11 mouse cellular contexts compared by ENCODE assay signal in genomic region chr17:86447101-86447598, GRCm38 (mm10). TPM values are rescaled to one million over a fixed set of nuclear protein-coding genes. Genes with fewer than 3 reads are reported as not detected.
DNase-seq lines count a peak whose midpoint lies in the region; ATAC-seq lines count a peak whose summit lies in the region.
"Had no signal": no experiment of that assay in that cellular context is flagged by ENCODE, and none has a peak within 500 bp of the region (broad histone marks: within the 10 kb centered on the region; RNA-seq: fewer than 3 reads in every experiment).

No protein-coding gene starts in this region.

- peaks cover 6% of the 10 kb centered on the region; the same call in 1 of the 2 replicates for H3K4me1 ChIP-seq in midbrain, embryonic 14.5 days (ENCODE audit: control insufficient read depth, insufficient read depth, low read length)

- 85% methylated on average over 4 of the region's 4 CpGs for WGBS in midbrain, embryonic 14.5 days

- H3K36me3 ChIP-seq in midbrain, embryonic 14.5 days (ENCODE audit: control insufficient read depth, insufficient read depth, low read length), result no peaks in the 10 kb centered on the region
- H3K36me3 ChIP-seq: liver, embryonic 12.5 days had no signal

- no peak overlapping the region for H3K4me2 ChIP-seq in midbrain, embryonic 14.5 days (ENCODE audit: low read length)
- H3K4me2 ChIP-seq: liver, embryonic 12.5 days had no signal

- no peak overlapping the region for H3K27ac ChIP-seq in midbrain, embryonic 14.5 days (replicated peaks; ENCODE audit: low read depth, low read length)
- H3K27ac ChIP-seq: kidney, postnatal 0 days; liver, embryonic 12.5 days had no signal

- no peaks in the 10 kb centered on the region for H3K27me3 ChIP-seq in midbrain, embryonic 14.5 days (ENCODE audit: control insufficient read depth, insufficient read depth, low read length)
- H3K27me3 ChIP-seq: liver, embryonic 12.5 days had no signal

- no peak overlapping the region for H3K4me3 ChIP-seq in midbrain, embryonic 14.5 days (replicated peaks; ENCODE audit: low read depth, low read length)
- H3K4me3 ChIP-seq: liver, embryonic 12.5 days; myocyte had no signal

- ATAC-seq in midbrain, embryonic 14.5 days (ENCODE audit: low FRiP score, low TSS enrichment), result no peak
- ATAC-seq: liver, embryonic 12.5 days had no signal

- peaks cover 4% of the 10 kb centered on the region; the same call in 1 of the 2 replicates for H3K9me3 ChIP-seq in midbrain, embryonic 14.5 days (ENCODE audit: control insufficient read depth, low read length)
- H3K9me3 ChIP-seq: liver, embryonic 12.5 days had no signal

- no peak overlapping the region for H3K9ac ChIP-seq in midbrain, embryonic 14.5 days (replicated peaks; ENCODE audit: low read length)
- H3K9ac ChIP-seq: liver, embryonic 12.5 days had no signal

- intact Hi-C loops in gastrocnemius, postnatal 36 days (cut with DNase I), result loop anchor here (2.0 to 5.0 kb wide), 2 partner anchors 145 to 286 kb away; no protein-coding TSS in a partner anchor

- DNase-seq in gastrocnemius, postnatal 25 days, result peak; percentile 17
- no peak for DNase-seq in gastrocnemius, postnatal 36 days
- DNase-seq in thymus, postnatal 25 days, result peak; percentile 40
- DNase-seq in thymus, postnatal 0 days (ENCODE audit: low spot score), result no peak
- peak; percentile 39 for DNase-seq in lung, postnatal 10 days
- no peak for DNase-seq in midbrain, embryonic 14.5 days
- DNase-seq in layer of hippocampus, postnatal 10 days (ENCODE audit: low spot score in 2 of 2), result no peak
- DNase-seq in embryo, embryonic 9.5 days (ENCODE audit: extremely low spot score), result no peak

RNA-seq across cellular contexts. Expression of gene Gm10309, which starts 57.9 kb away (rescaled TPM):
- total RNA-seq in gastrocnemius, postnatal 25 days (2021), result not detected
- total RNA-seq in gastrocnemius, postnatal 36 days (2021), result not detected
- polyA plus RNA-seq in thymus, postnatal 0 days (2015; fragmentation: Nextera tagmentation; extraction: Ambion mirVana), result 0.10 TPM in 1 of 2 replicates, not detected in the other
- 0.13 TPM in 1 of 2 replicates, not detected in the other for polyA plus RNA-seq in midbrain, embryonic 14.5 days (2014; fragmentation: Nextera tagmentation; extraction: Ambion mirVana)
- total RNA-seq in layer of hippocampus, postnatal 10 days (2021), result not detected

Comparison
In these comparisons a context has a peak if more than half of its experiments do, and no peak if none do; other contexts are left out.
1. DNase-seq: peak in gastrocnemius, postnatal 25 days (single experiment), thymus, postnatal 25 days (single experiment) and lung, postnatal 10 days (single experiment); none in gastrocnemius, postnatal 36 days (0 of 2), thymus, postnatal 0 days (single experiment), midbrain, embryonic 14.5 days (single experiment), layer of hippocampus, postnatal 10 days (0 of 2) and embryo, embryonic 9.5 days (single experiment).